Mouse (Mus musculus) heart, embryonic 11.5 days (tissue): Measurements from ENCODE around the gene Btn2a2. TPM values are rescaled to one million over a fixed set of nuclear protein-coding genes. Genes with fewer than 3 reads are reported as not detected.

ENCODE experiments used
- ATAC-seq: fragments of 200-750 bp; cut with Nextera tagmentation; replicated peaks from 2 replicates; pipeline ENCODE4 v1.8.0; 2017; ENCODE audit warnings: moderate library complexity; ENCODE audit not compliant: insufficient number of reproducible peaks, low FRiP score, low TSS enrichment
- H3K27ac ChIP-seq: fragments of 300-500 bp; sonication (generic); 2 replicates; pipeline ENCODE4 v1.5.1; 2014; ENCODE audit warnings: mild to moderate bottlenecking, low read depth, low read length
- H3K27me3 ChIP-seq: fragments of 300-500 bp; sonication (generic); 2 replicates; pipeline ENCODE4 v1.6.1; 2014; ENCODE audit warnings: mild to moderate bottlenecking, low read length, mixed read lengths; ENCODE audit not compliant: control insufficient read depth, insufficient read depth
- H3K36me3 ChIP-seq: fragments of 300-500 bp; sonication (generic); 2 replicates; pipeline ENCODE4 v1.6.1; 2014; ENCODE audit warnings: mild to moderate bottlenecking, low read length, moderate library complexity, mixed read lengths; ENCODE audit not compliant: control insufficient read depth, insufficient read depth
- H3K4me1 ChIP-seq: fragments of 300-500 bp; sonication (generic); 2 replicates; pipeline ENCODE4 v1.6.1; 2014; ENCODE audit warnings: low read length; ENCODE audit not compliant: control insufficient read depth, insufficient read depth
- H3K4me2 ChIP-seq: fragments of 300-500 bp; sonication (generic); 2 replicates; pipeline ENCODE4 v1.6.1; 2014; ENCODE audit warnings: mild to moderate bottlenecking, moderate library complexity
- H3K4me3 ChIP-seq: fragments of 300-500 bp; sonication (generic); 2 replicates; pipeline ENCODE4 v1.5.1; 2014; ENCODE audit warnings: low read depth, low read length
- H3K9ac ChIP-seq: fragments of 300-500 bp; sonication (generic); 2 replicates; pipeline ENCODE4 v1.6.1; 2014; ENCODE audit warnings: mild to moderate bottlenecking, low read depth, low read length, moderate library complexity
- H3K9me3 ChIP-seq: fragments of 300-500 bp; sonication (generic); replicated peaks from 2 replicates; pipeline ENCODE4 v1.6.1; 2016; ENCODE audit warnings: low read length; ENCODE audit not compliant: control insufficient read depth
- WGBS: fragments of 180-500 bp; shearing (Covaris S2); extraction: QIAGEN DNeasy Blood & Tissue Kit; methylation state at CpG from one replicate; pipeline ENCODE4 v1.1.7; 2014; ENCODE audit not compliant: insufficient replicate concordance; 5-methylcytosine and 5-hydroxymethylcytosine counted together
- polyA plus RNA-seq: library from polyadenylated mRNA; unstranded; fragments of >200 nt; fragmentation: Nextera tagmentation; extraction: Ambion mirVana; gene quantifications from 2 replicates; pipeline ENCODE4 v1.2.1, GENCODE M21; 2014

Btn2a2 gene
- polyA plus RNA-seq, 1 experiment from 2014 or later: 0.59 TPM

GRCm38 (mm10) chr13:23524654-23525053 is 36.0 kb upstream of the Btn2a2 start:
- Histone ChIP-seq H3K36me3 (no peaks in the 10 kb centered on the region), H3K9me3 (no peaks in the 10 kb centered on the region), H3K9ac (no peak overlapping the region), H3K27ac (no peak overlapping the region), H3K4me1 (peaks cover 6% of the 10 kb centered on the region), H3K27me3 (no peaks in the 10 kb centered on the region), H3K4me3 (no peak overlapping the region), H3K4me2 (peak overlapping the region; percentile 37)
- ATAC-seq: no peak
- WGBS: 12% methylated on average over 5 of the region's 5 CpGs

GRCm38 (mm10) chr13:23523976-23524375 is 35.3 kb upstream of the Btn2a2 start:
- no peaks in the 10 kb centered on the region for H3K27me3 ChIP-seq
- H3K36me3 ChIP-seq: no peaks in the 10 kb centered on the region

GRCm38 (mm10) chr13:23521703-23522102 is 33.0 kb upstream of the Btn2a2 start:
- H3K27me3 ChIP-seq: no peaks in the 10 kb centered on the region
- WGBS: 1% methylated on average over 14 of the region's 14 CpGs
- no peak for ATAC-seq
- H3K4me2 ChIP-seq: peak overlapping the region; percentile 54
- no peaks in the 10 kb centered on the region for H3K36me3 ChIP-seq
- H3K9ac ChIP-seq: no peak overlapping the region
- no peak overlapping the region for H3K27ac ChIP-seq
- no peaks in the 10 kb centered on the region for H3K9me3 ChIP-seq
- H3K4me3 ChIP-seq: peak overlapping the region; percentile 16; the same call in 1 of the 2 replicates
- H3K4me1 ChIP-seq: peaks cover 3% of the 10 kb centered on the region; the same call in 1 of the 2 replicates

More at GRCm38 (mm10) chr13:23523976-23524375, 35.3 kb upstream of the Btn2a2 start:
- ATAC-seq: no peak
- H3K27ac ChIP-seq: no peak overlapping the region
- peaks cover 4% of the 10 kb centered on the region for H3K4me1 ChIP-seq
- no peak overlapping the region for H3K4me3 ChIP-seq
- H3K9me3 ChIP-seq: no peaks in the 10 kb centered on the region
- H3K9ac ChIP-seq: no peak overlapping the region
- WGBS: 47% methylated on average over 5 of the region's 5 CpGs
- H3K4me2 ChIP-seq: no peak overlapping the region

GRCm38 (mm10) chr13:23519416-23519815 is 30.8 kb upstream of the Btn2a2 start:
- Histone ChIP-seq H3K9ac (no peak overlapping the region), H3K4me3 (peak overlapping the region; percentile 47), H3K27me3 (no peaks in the 10 kb centered on the region), H3K27ac (0 out of 2 replicates have a peak overlapping the region, but pooled peaks have one; percentile 41), H3K4me1 (no peaks in the 10 kb centered on the region), H3K9me3 (no peaks in the 10 kb centered on the region), H3K36me3 (no peaks in the 10 kb centered on the region), H3K4me2 (peak overlapping the region; percentile 68)
- WGBS: under 1% methylated on average over 10 of the region's 10 CpGs
- peak; percentile 59 for ATAC-seq

- H3K36me3 ChIP-seq: no peaks in the 10 kb centered on the region
- no peaks in the 10 kb centered on the region for H3K9me3 ChIP-seq
- peak overlapping the region; percentile 47 for H3K4me3 ChIP-seq
- no peak overlapping the region for H3K9ac ChIP-seq
- WGBS: 0% methylated on average over 6 of the region's 6 CpGs
- 0 out of 2 replicates have a peak overlapping the region, but pooled peaks have one; percentile 41 for H3K27ac ChIP-seq
- H3K27me3 ChIP-seq: no peaks in the 10 kb centered on the region
- ATAC-seq: peak; percentile 71
- H3K4me2 ChIP-seq: peak overlapping the region; percentile 68
- no peaks in the 10 kb centered on the region for H3K4me1 ChIP-seq
Observed at GRCm38 (mm10) chr13:23518885-23519284, 30.2 kb upstream of the Btn2a2 start.

GRCm38 (mm10) chr13:23518295-23518603 is 29.6 kb upstream of the Btn2a2 start:
- peak overlapping the region; percentile 61 for H3K9ac ChIP-seq
- under 1% methylated on average over 6 of the region's 6 CpGs for WGBS

GRCm38 (mm10) chr13:23517603-23518294 is 29.1 kb upstream of the Btn2a2 start:
- no peaks in the 10 kb centered on the region for H3K36me3 ChIP-seq
- peak; percentile 84 for ATAC-seq
- H3K9ac ChIP-seq: peak overlapping the region; percentile 64
- under 1% methylated on average over 27 of the region's 27 CpGs for WGBS
- no peaks in the 10 kb centered on the region for H3K4me1 ChIP-seq
- peak overlapping the region; percentile 91 for H3K4me2 ChIP-seq
- H3K27ac ChIP-seq: peak overlapping the region; percentile 64; the same call in 1 of the 2 replicates
- H3K9me3 ChIP-seq: no peaks in the 10 kb centered on the region
- H3K4me3 ChIP-seq: peak overlapping the region; percentile 47
- H3K27me3 ChIP-seq: no peaks in the 10 kb centered on the region

More at GRCm38 (mm10) chr13:23518295-23518603, 29.6 kb upstream of the Btn2a2 start:
- no peak for ATAC-seq
- peak overlapping the region; percentile 47 for H3K4me3 ChIP-seq
- no peaks in the 10 kb centered on the region for H3K36me3 ChIP-seq
- no peak overlapping the region for H3K27ac ChIP-seq
- peak overlapping the region; percentile 91 for H3K4me2 ChIP-seq
- no peaks in the 10 kb centered on the region for H3K4me1 ChIP-seq
- H3K27me3 ChIP-seq: no peaks in the 10 kb centered on the region
- H3K9me3 ChIP-seq: no peaks in the 10 kb centered on the region

- Histone ChIP-seq H3K4me3 (peak overlapping the region; percentile 47), H3K27me3 (no peaks in the 10 kb centered on the region), H3K27ac (peak overlapping the region; percentile 54; the same call in 1 of the 2 replicates), H3K9ac (peak overlapping the region; percentile 54; the same call in 1 of the 2 replicates), H3K36me3 (no peaks in the 10 kb centered on the region), H3K4me2 (peak overlapping the region; percentile 91), H3K9me3 (no peaks in the 10 kb centered on the region), H3K4me1 (no peaks in the 10 kb centered on the region)
- under 1% methylated on average over 19 of the region's 19 CpGs for WGBS
- ATAC-seq: peak; percentile 67
Observed at GRCm38 (mm10) chr13:23516822-23517602, 28.4 kb upstream of the Btn2a2 start.
